Mouse (Mus musculus) heart, embryonic 12.5 days (tissue): ENCODE measurements around the gene Chchd3. TPM values are rescaled to one million over a fixed set of nuclear protein-coding genes. Genes with fewer than 3 reads are reported as not detected.

Source experiments
- ATAC-seq: fragments of 200-750 bp; cut with Nextera tagmentation; 2 replicates; pipeline ENCODE4 v1.8.0; 2017; ENCODE audit warnings: moderate TSS enrichment, moderate library complexity; ENCODE audit not compliant: insufficient number of reproducible peaks, low FRiP score
- H3K27ac ChIP-seq: fragments of 300-500 bp; sonication (generic); 2 replicates; pipeline ENCODE4 v1.5.1; 2016; ENCODE audit warnings: mild to moderate bottlenecking, moderate library complexity; ENCODE audit not compliant: poor library complexity, severe bottlenecking
- H3K27me3 ChIP-seq: fragments of 300-500 bp; sonication (generic); replicated peaks from 2 replicates; pipeline ENCODE4 v1.6.1; 2016; ENCODE audit warnings: mild to moderate bottlenecking, moderate library complexity
- H3K36me3 ChIP-seq: fragments of 300-500 bp; sonication (generic); 2 replicates; pipeline ENCODE4 v1.6.1; 2016; ENCODE audit warnings: mild to moderate bottlenecking, moderate library complexity
- H3K4me1 ChIP-seq: fragments of 300-500 bp; sonication (generic); replicated peaks from 2 replicates; pipeline ENCODE4 v1.6.1; 2016; ENCODE audit warnings: mild to moderate bottlenecking
- H3K4me2 ChIP-seq: fragments of 300-500 bp; sonication (generic); 2 replicates; pipeline ENCODE4 v1.6.1; 2016; ENCODE audit warnings: mild to moderate bottlenecking, moderate library complexity
- H3K4me3 ChIP-seq: fragments of 300-500 bp; sonication (generic); 2 replicates; pipeline ENCODE4 v1.5.1; 2016; ENCODE audit warnings: mild to moderate bottlenecking
- H3K9ac ChIP-seq: fragments of 300-500 bp; sonication (generic); 2 replicates; pipeline ENCODE4 v1.6.1; 2016; ENCODE audit warnings: mild to moderate bottlenecking, moderate library complexity
- H3K9me3 ChIP-seq: fragments of 300-500 bp; sonication (generic); replicated peaks from 2 replicates; pipeline ENCODE4 v1.6.1; 2016; ENCODE audit warnings: mild to moderate bottlenecking, moderate library complexity
- WGBS: fragments of 180-500 bp; shearing (Covaris S2); methylation state at CpG from one replicate; pipeline ENCODE4 v1.1.7; 2016; 5-methylcytosine and 5-hydroxymethylcytosine counted together
- polyA plus RNA-seq: library from polyadenylated mRNA; unstranded; fragments of >200 nt; fragmentation: Nextera tagmentation; extraction: Ambion mirVana; gene quantifications from 2 replicates; pipeline ENCODE4 v1.2.1, GENCODE M21; 2016

Chchd3 gene
- polyA plus RNA-seq = 173 and 177 TPM in 2 replicates

GRCm38 (mm10) chr6:33059735-33060576 is at the start of gene Chchd3:
Chchd3 (minus strand) TSS chr6:33060260.
- peak within 1 kb of the TSS; percentile 95 for H3K4me2 ChIP-seq
- H3K27ac ChIP-seq = peak within 1 kb of the TSS; percentile 85
- H3K9ac ChIP-seq = peak within 1 kb of the TSS; percentile 93
- peaks cover 2% of the 10 kb centered on the region for H3K36me3 ChIP-seq
- ATAC-seq = peak; percentile 100
- H3K4me1 ChIP-seq = peaks cover 25% of the 10 kb centered on the region
- no peaks in the 10 kb centered on the region for H3K9me3 ChIP-seq
- H3K27me3 ChIP-seq = 0 out of 2 replicates have a peak, but pooled peaks cover 3% of the 10 kb centered on the region
- WGBS = 0% methylated on average over 50 of the region's 50 CpGs
- peak within 1 kb of the TSS; percentile 98 for H3K4me3 ChIP-seq

GRCm38 (mm10) chr6:33104661-33105060 is 44.6 kb upstream of the Chchd3 start:
- Histone ChIP-seq H3K4me3 (no peak overlapping the region), H3K36me3 (no peaks in the 10 kb centered on the region), H3K9me3 (no peaks in the 10 kb centered on the region), H3K27ac (no peak overlapping the region), H3K4me1 (no peaks in the 10 kb centered on the region), H3K9ac (no peak overlapping the region), H3K4me2 (no peak overlapping the region), H3K27me3 (no peaks in the 10 kb centered on the region)
- no peak for ATAC-seq
- 76% methylated on average over 6 of the region's 6 CpGs for WGBS

GRCm38 (mm10) chr6:33098903-33099302 is 38.8 kb upstream of the Chchd3 start:
- Histone ChIP-seq H3K27ac (no peak overlapping the region), H3K4me2 (no peak overlapping the region), H3K4me1 (no peaks in the 10 kb centered on the region), H3K27me3 (no peaks in the 10 kb centered on the region), H3K36me3 (no peaks in the 10 kb centered on the region), H3K4me3 (no peak overlapping the region), H3K9me3 (no peaks in the 10 kb centered on the region), H3K9ac (no peak overlapping the region)
- WGBS = 79% methylated on average over 4 of the region's 4 CpGs
- no peak for ATAC-seq

- WGBS = 55% methylated on average over 8 of the region's 8 CpGs
- Histone ChIP-seq H3K9ac (no peak overlapping the region), H3K27ac (no peak overlapping the region), H3K4me3 (no peak overlapping the region), H3K4me2 (no peak overlapping the region), H3K36me3 (no peaks in the 10 kb centered on the region), H3K9me3 (0 out of 2 replicates have a peak, but pooled peaks cover 3% of the 10 kb centered on the region), H3K27me3 (no peaks in the 10 kb centered on the region), H3K4me1 (no peaks in the 10 kb centered on the region)
- no peak for ATAC-seq
Measured at GRCm38 (mm10) chr6:33094671-33095233, 34.7 kb upstream of the Chchd3 start.

- Histone ChIP-seq H3K4me3 (no peak overlapping the region), H3K36me3 (no peaks in the 10 kb centered on the region), H3K4me2 (no peak overlapping the region), H3K27me3 (no peaks in the 10 kb centered on the region), H3K9me3 (peaks cover 8% of the 10 kb centered on the region), H3K27ac (no peak overlapping the region), H3K4me1 (no peaks in the 10 kb centered on the region), H3K9ac (no peak overlapping the region)
- WGBS = 86% methylated on average over 1 of the region's 1 CpGs
- no peak for ATAC-seq
Measured at GRCm38 (mm10) chr6:33080186-33080585, 20.1 kb upstream of the Chchd3 start.

GRCm38 (mm10) chr6:33078260-33078936 is 18.3 kb upstream of the Chchd3 start:
- H3K27ac ChIP-seq = no peak overlapping the region
- ATAC-seq = no peak

GRCm38 (mm10) chr6:33066462-33066861 is 6.4 kb upstream of the Chchd3 start:
- WGBS = 62% methylated on average over 4 of the region's 4 CpGs
- H3K36me3 ChIP-seq = no peaks in the 10 kb centered on the region
- no peak for ATAC-seq
- H3K4me1 ChIP-seq = no peaks in the 10 kb centered on the region
- H3K27ac ChIP-seq = no peak overlapping the region
- no peak overlapping the region for H3K4me3 ChIP-seq
- 0 out of 2 replicates have a peak, but pooled peaks cover 12% of the 10 kb centered on the region for H3K27me3 ChIP-seq
- no peak overlapping the region for H3K4me2 ChIP-seq
- H3K9me3 ChIP-seq = no peaks in the 10 kb centered on the region; the same call in 1 of the 2 replicates
- no peak overlapping the region for H3K9ac ChIP-seq

More at GRCm38 (mm10) chr6:33078260-33078936, 18.3 kb upstream of the Chchd3 start:
- Histone ChIP-seq H3K4me1 (no peaks in the 10 kb centered on the region), H3K9ac (no peak overlapping the region), H3K27me3 (no peaks in the 10 kb centered on the region), H3K9me3 (peaks cover 8% of the 10 kb centered on the region), H3K36me3 (no peaks in the 10 kb centered on the region), H3K4me2 (no peak overlapping the region), H3K4me3 (no peak overlapping the region)
- WGBS = 80% methylated on average over 19 of the region's 19 CpGs

- peak overlapping the region; percentile 93 for H3K9ac ChIP-seq
- no peaks in the 10 kb centered on the region for H3K27me3 ChIP-seq
- peak overlapping the region; percentile 85 for H3K27ac ChIP-seq
- WGBS = 32% methylated on average over 7 of the region's 7 CpGs
- peak overlapping the region; percentile 95 for H3K4me2 ChIP-seq
- H3K36me3 ChIP-seq = peaks cover 9% of the 10 kb centered on the region
- no peak for ATAC-seq
- H3K4me3 ChIP-seq = peak overlapping the region; percentile 98
- H3K9me3 ChIP-seq = no peaks in the 10 kb centered on the region
- peaks cover 28% of the 10 kb centered on the region for H3K4me1 ChIP-seq
Measured at GRCm38 (mm10) chr6:33059276-33059675, 784 bp downstream of the Chchd3 start.

GRCm38 (mm10) chr6:33056392-33056791 is 3.7 kb downstream of the Chchd3 start:
- WGBS = 68% methylated on average over 4 of the region's 4 CpGs
- Histone ChIP-seq H3K4me1 (peaks cover 49% of the 10 kb centered on the region), H3K36me3 (peaks cover 12% of the 10 kb centered on the region), H3K9me3 (no peaks in the 10 kb centered on the region), H3K9ac (no peak overlapping the region), H3K4me2 (no peak overlapping the region), H3K4me3 (no peak overlapping the region), H3K27me3 (no peaks in the 10 kb centered on the region), H3K27ac (no peak overlapping the region)
- no peak for ATAC-seq

GRCm38 (mm10) chr6:33055663-33056062 is 4.4 kb downstream of the Chchd3 start:
- 64% methylated on average over 4 of the region's 4 CpGs for WGBS
- no peak overlapping the region for H3K4me2 ChIP-seq
- no peak for ATAC-seq
- H3K36me3 ChIP-seq = peaks cover 12% of the 10 kb centered on the region
- no peak overlapping the region for H3K4me3 ChIP-seq
- no peaks in the 10 kb centered on the region for H3K9me3 ChIP-seq
- no peak overlapping the region for H3K27ac ChIP-seq
- H3K9ac ChIP-seq = no peak overlapping the region
- peaks cover 51% of the 10 kb centered on the region for H3K4me1 ChIP-seq
- no peaks in the 10 kb centered on the region for H3K27me3 ChIP-seq

- Histone ChIP-seq H3K4me2 (no peak overlapping the region), H3K4me1 (peaks cover 55% of the 10 kb centered on the region)
- ATAC-seq = no peak
Measured at GRCm38 (mm10) chr6:33054946-33055345, 5.1 kb downstream of the Chchd3 start.

More at GRCm38 (mm10) chr6:33054946-33055345, 5.1 kb downstream of the Chchd3 start:
- no peak overlapping the region for H3K4me3 ChIP-seq
- H3K9ac ChIP-seq = no peak overlapping the region
- H3K9me3 ChIP-seq = no peaks in the 10 kb centered on the region
- 84% methylated on average over 4 of the region's 4 CpGs for WGBS
- H3K36me3 ChIP-seq = peaks cover 12% of the 10 kb centered on the region
- H3K27me3 ChIP-seq = no peaks in the 10 kb centered on the region
- no peak overlapping the region for H3K27ac ChIP-seq
